Mouse (Mus musculus): Measurements from ENCODE around the gene Rhbdf2.

DNA sequence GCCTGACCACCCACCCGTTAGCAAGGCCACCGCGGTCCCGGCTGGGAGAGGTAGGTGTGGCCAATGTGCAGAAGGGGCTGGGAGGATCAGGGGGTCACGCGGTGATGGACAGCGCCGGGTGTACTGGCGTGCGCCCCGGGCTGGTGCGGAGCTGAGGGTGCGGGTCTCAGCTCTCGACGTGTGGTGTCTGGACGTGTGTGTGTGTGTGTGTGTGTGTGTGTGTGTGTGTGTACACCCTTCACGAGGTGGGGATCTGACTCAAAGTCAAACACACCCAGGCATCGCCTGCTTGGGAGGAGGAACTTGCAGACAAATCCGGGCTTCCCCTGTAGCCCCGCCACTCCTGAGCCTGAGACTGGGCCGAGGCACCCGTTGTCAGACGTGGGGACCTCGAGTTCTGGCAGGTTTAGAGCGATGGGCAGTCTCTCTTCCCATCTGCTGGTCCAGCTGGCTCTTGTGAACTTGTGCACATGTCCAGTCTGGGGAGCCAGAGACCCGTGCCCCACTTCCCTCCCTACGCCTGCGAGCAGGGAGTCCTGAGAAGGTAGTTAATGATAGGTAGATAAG lies 27.5 kb upstream of the Rhbdf2 start, which contains the start of gene Cygb:
- TF ChIP-seq CTCF (IDR thresholded peaks at IDR 0.05; ENCODE audit: low read depth, low read length) (no peak), POLR2A (IDR thresholded peaks at IDR 0.05; ENCODE audit: extremely low read depth, insufficient read depth, low read length) (no peak)

Measured in liver, adult 2 months (tissue).